Mouse (Mus musculus) ES-CJ7 (cell line): Measurements from ENCODE around the gene Zdhhc19.

Experiments
- DNase-seq: peaks from one replicate; pipeline ENCODE4 v3.0.0; 2011; ENCODE audit warnings: low read depth, low spot score

Gene Zdhhc19

GRCm38 (mm10) chr16:32495965-32496364, at the start of gene Zdhhc19:
TSS of gene Zdhhc19 (plus strand) at chr16:32496265.
- no peak for DNase-seq

GRCm38 (mm10) chr16:32446563-32447138, 49.4 kb upstream of the Zdhhc19 start:
- DNase-seq = no peak

GRCm38 (mm10) chr16:32449665-32450064, 46.4 kb upstream of the Zdhhc19 start:
- DNase-seq = no peak

GRCm38 (mm10) chr16:32450133-32450532, 45.9 kb upstream of the Zdhhc19 start:
- no peak for DNase-seq

GRCm38 (mm10) chr16:32453102-32453501, 43.0 kb upstream of the Zdhhc19 start:
- no peak for DNase-seq

- no peak for DNase-seq
These were observed 41.4 kb upstream of the Zdhhc19 start for GRCm38 (mm10) chr16:32454646-32455045.

GRCm38 (mm10) chr16:32456086-32456485, 40.0 kb upstream of the Zdhhc19 start:
- no peak for DNase-seq

- DNase-seq = no peak
These were observed 39.3 kb upstream of the Zdhhc19 start for GRCm38 (mm10) chr16:32456761-32457160.

GRCm38 (mm10) chr16:32457589-32458386, 38.3 kb upstream of the Zdhhc19 start:
- DNase-seq = peak; percentile 75

- peak; percentile 15 for DNase-seq
These were observed 35.5 kb upstream of the Zdhhc19 start for GRCm38 (mm10) chr16:32460518-32460917.

GRCm38 (mm10) chr16:32461713-32462112, 34.4 kb upstream of the Zdhhc19 start:
- no peak for DNase-seq

GRCm38 (mm10) chr16:32462950-32463349, 33.1 kb upstream of the Zdhhc19 start:
- no peak for DNase-seq

GRCm38 (mm10) chr16:32463426-32463825, 32.6 kb upstream of the Zdhhc19 start:
- DNase-seq = no peak

GRCm38 (mm10) chr16:32464908-32465307, 31.2 kb upstream of the Zdhhc19 start:
- no peak for DNase-seq

- DNase-seq = no peak
These were observed 27.6 kb upstream of the Zdhhc19 start for GRCm38 (mm10) chr16:32468488-32468887.

- no peak for DNase-seq
These were observed 26.5 kb upstream of the Zdhhc19 start for GRCm38 (mm10) chr16:32469404-32470105.

GRCm38 (mm10) chr16:32472276-32473015, 23.6 kb upstream of the Zdhhc19 start:
- no peak for DNase-seq

- DNase-seq = no peak
These were observed 18.8 kb upstream of the Zdhhc19 start for GRCm38 (mm10) chr16:32477315-32477714.

- no peak for DNase-seq
These were observed 16.6 kb upstream of the Zdhhc19 start for GRCm38 (mm10) chr16:32479415-32479814.

- DNase-seq = peak; percentile 78
These were observed 11.6 kb upstream of the Zdhhc19 start for GRCm38 (mm10) chr16:32484431-32484871.

- DNase-seq = no peak
These were observed 10.9 kb upstream of the Zdhhc19 start for GRCm38 (mm10) chr16:32485209-32485608.

GRCm38 (mm10) chr16:32486046-32486445, 10.0 kb upstream of the Zdhhc19 start:
- DNase-seq = no peak
